Mouse (Mus musculus): ENCODE data around the gene Tec. TPM values are rescaled to one million over a fixed set of nuclear protein-coding genes. Genes with fewer than 3 reads are reported as not detected.

Tec gene
- total and polyA plus RNA-seq, 3 experiments: 7.9 to 25.9 (median 20.1) TPM

- TF ChIP-seq ELF1 (IDR thresholded peaks at IDR 0.05; ENCODE audit: low read depth, low read length): no peak
Observed at GRCm38 (mm10) chr5:72891534-72891933, 23.3 kb upstream of the Tec start (continued).

- Histone ChIP-seq H3K36me3 (replicated peaks in 1 of 2; ENCODE audit: control insufficient read depth in 1 of 2, insufficient read depth in 1 of 2, low read length in 1 of 2) (no peaks in the 10 kb centered on the region), H3K79me2 (replicated peaks; ENCODE audit: control insufficient read depth, extremely low read depth, insufficient read depth, poor library complexity, severe bottlenecking) (no peaks in the 10 kb centered on the region), H3K4me1 (ENCODE audit: control insufficient read depth in 1 of 2, insufficient read depth in 2 of 2) (peaks cover 0 to 2% of the 10 kb centered on the region in 2 experiments; a peak in 1 of 4 replicates), H3K27ac (ENCODE audit: insufficient read depth, low read depth) (no peak overlapping the region), H3K4me2 (ENCODE audit: insufficient read depth, low read depth, poor library complexity, severe bottlenecking) (no peak overlapping the region), H3K4me3 (replicated peaks in 1 of 3; ENCODE audit: low read depth in 2 of 3, low read length in 2 of 3, poor library complexity in 1 of 3) (no peak overlapping the region), H3K9me3 (replicated peaks; ENCODE audit: low read length) (no peaks in the 10 kb centered on the region), H3K9ac (ENCODE audit: insufficient read depth, low read depth) (no peak overlapping the region), H3K27me3 (replicated peaks) (no peaks in the 10 kb centered on the region)
- in situ Hi-C loops (cut with MboI; ENCODE audit: low pct_ligation_motif_present, low pct_unique_long_range_greater_than_20kb, low sequenced_read_pairs): no loop called here
- no peak for DNase-seq (ENCODE audit: extremely low read depth)
- dilution Hi-C loops (cut with MboI; ENCODE audit: extremely low pct_ligation_motif_present, extremely low pct_unique_long_range_greater_than_20kb, low sequenced_read_pairs): no loop called here
- TF ChIP-seq USF2 (conservative IDR thresholded peaks at IDR 0.05; ENCODE audit: low read depth, low read length) (no peak), MAZ (IDR thresholded peaks at IDR 0.05; ENCODE audit: low read depth, low read length) (no peak), CTCF (conservative IDR thresholded peaks at IDR 0.05 in 1 of 2, IDR thresholded peaks at IDR 0.05 in 1 of 2; ENCODE audit: low read depth in 2 of 2, low read length in 2 of 2) (no peak), NELFE (IDR thresholded peaks at IDR 0.05; ENCODE audit: low read depth, low read length) (no peak)
Observed at GRCm38 (mm10) chr5:72888260-72888659, 20.0 kb upstream of the Tec start.

- in situ Hi-C loops (cut with MboI; ENCODE audit: low pct_ligation_motif_present, low pct_unique_long_range_greater_than_20kb, low sequenced_read_pairs) (no loop called here), dilution Hi-C loops (cut with MboI; ENCODE audit: extremely low pct_ligation_motif_present, extremely low pct_unique_long_range_greater_than_20kb, low sequenced_read_pairs) (no loop called here)
- Histone ChIP-seq H3K79me2 (replicated peaks; ENCODE audit: control insufficient read depth, extremely low read depth, insufficient read depth, poor library complexity, severe bottlenecking) (no peaks in the 10 kb centered on the region), H3K27me3 (replicated peaks) (no peaks in the 10 kb centered on the region), H3K9me3 (replicated peaks; ENCODE audit: low read length) (no peaks in the 10 kb centered on the region), H3K4me1 (ENCODE audit: control insufficient read depth in 1 of 2, insufficient read depth in 2 of 2) (peaks cover 0 to 1% of the 10 kb centered on the region in 2 experiments; a peak in 1 of 4 replicates), H3K9ac (ENCODE audit: insufficient read depth, low read depth) (no peak overlapping the region), H3K27ac (ENCODE audit: insufficient read depth, low read depth) (no peak overlapping the region), H3K4me3 (replicated peaks in 1 of 3; ENCODE audit: low read depth in 2 of 3, low read length in 2 of 3, poor library complexity in 1 of 3) (no peak overlapping the region), H3K36me3 (replicated peaks in 1 of 2; ENCODE audit: control insufficient read depth in 1 of 2, insufficient read depth in 1 of 2, low read length in 1 of 2) (no peaks in the 10 kb centered on the region), H3K4me2 (ENCODE audit: insufficient read depth, low read depth, poor library complexity, severe bottlenecking) (no peak overlapping the region)
- DNase-seq (ENCODE audit: extremely low read depth): no peak
- no peak for TF ChIP-seq ZNF384 (IDR thresholded peaks at IDR 0.05; ENCODE audit: low read depth, low read length)
Observed at GRCm38 (mm10) chr5:72886458-72887222, 18.4 kb upstream of the Tec start.

GRCm38 (mm10) chr5:72883706-72884105, 15.4 kb upstream of the Tec start:
- Histone ChIP-seq H3K4me3 (replicated peaks in 1 of 3; ENCODE audit: low read depth in 2 of 3, low read length in 2 of 3, poor library complexity in 1 of 3) (no peak overlapping the region), H3K27ac (ENCODE audit: insufficient read depth, low read depth) (no peak overlapping the region), H3K27me3 (replicated peaks) (no peaks in the 10 kb centered on the region), H3K9ac (ENCODE audit: insufficient read depth, low read depth) (no peak overlapping the region), H3K79me2 (replicated peaks; ENCODE audit: control insufficient read depth, extremely low read depth, insufficient read depth, poor library complexity, severe bottlenecking) (no peaks in the 10 kb centered on the region), H3K4me1 (ENCODE audit: control insufficient read depth in 1 of 2, insufficient read depth in 2 of 2) (no peaks in the 10 kb centered on the region), H3K9me3 (replicated peaks; ENCODE audit: low read length) (no peaks in the 10 kb centered on the region), H3K36me3 (replicated peaks in 1 of 2; ENCODE audit: control insufficient read depth in 1 of 2, insufficient read depth in 1 of 2, low read length in 1 of 2) (no peaks in the 10 kb centered on the region), H3K4me2 (ENCODE audit: insufficient read depth, low read depth, poor library complexity, severe bottlenecking) (no peak overlapping the region)
- dilution Hi-C loops (cut with MboI; ENCODE audit: extremely low pct_ligation_motif_present, extremely low pct_unique_long_range_greater_than_20kb, low sequenced_read_pairs): no loop called here
- no peak for DNase-seq (ENCODE audit: extremely low read depth)
- no peak for TF ChIP-seq GABPA (IDR thresholded peaks at IDR 0.05; ENCODE audit: insufficient replicate concordance, low read depth, low read length)
- TF ChIP-seq UBTF (IDR thresholded peaks at IDR 0.05; ENCODE audit: low read depth, low read length): no peak
- no peak for TF ChIP-seq USF2 (conservative IDR thresholded peaks at IDR 0.05; ENCODE audit: low read depth, low read length)
- no peak for TF ChIP-seq MYC (IDR thresholded peaks at IDR 0.05; ENCODE audit: low read depth, low read length)
- TF ChIP-seq MXI1 (IDR thresholded peaks at IDR 0.05; ENCODE audit: low read depth, low read length): no peak
- no peak for TF ChIP-seq HCFC1 (IDR thresholded peaks at IDR 0.05; ENCODE audit: low read depth, low read length)
- no peak for TF ChIP-seq ZNF384 (IDR thresholded peaks at IDR 0.05; ENCODE audit: low read depth, low read length)
- TF ChIP-seq IRF4 (IDR thresholded peaks at IDR 0.05; ENCODE audit: low read depth, low read length): no peak
- TF ChIP-seq JUND (conservative IDR thresholded peaks at IDR 0.05; ENCODE audit: low read depth, low read length): no peak
- TF ChIP-seq POLR2A (IDR thresholded peaks at IDR 0.05; ENCODE audit: low read depth, low read length): no peak
- no peak for TF ChIP-seq TCF12 (IDR thresholded peaks at IDR 0.05; ENCODE audit: low read depth, low read length)
- TF ChIP-seq KAT2A (IDR thresholded peaks at IDR 0.05; ENCODE audit: insufficient replicate concordance, low read length): no peak
- TF ChIP-seq NRF1 (IDR thresholded peaks at IDR 0.05; ENCODE audit: low read depth, low read length): no peak
- TF ChIP-seq SMC3 (IDR thresholded peaks at IDR 0.05; ENCODE audit: low read depth, low read length): no peak
- no peak for TF ChIP-seq BHLHE40 (IDR thresholded peaks at IDR 0.05; ENCODE audit: low read depth, low read length)
- no peak for TF ChIP-seq E2F4 (IDR thresholded peaks at IDR 0.05; ENCODE audit: insufficient replicate concordance, low read depth, low read length)
- TF ChIP-seq MAZ (IDR thresholded peaks at IDR 0.05; ENCODE audit: low read depth, low read length): no peak
- TF ChIP-seq ETS1 (conservative IDR thresholded peaks at IDR 0.05; ENCODE audit: low read depth, low read length): no peak
- TF ChIP-seq TBP (conservative IDR thresholded peaks at IDR 0.05; ENCODE audit: low read depth, low read length): no peak
- TF ChIP-seq CHD2 (IDR thresholded peaks at IDR 0.05; ENCODE audit: low read length): no peak
- in situ Hi-C loops (cut with MboI; ENCODE audit: low pct_ligation_motif_present, low pct_unique_long_range_greater_than_20kb, low sequenced_read_pairs): no loop called here

All from CH12.LX (cell line).